Mouse (Mus musculus): ENCODE measurements around the gene Cacna1a.
A peak's percentile ranks its signal among the peaks of the same experiment; 100 is the strongest.

- TF ChIP-seq CTCF (IDR thresholded peaks at IDR 0.05; ENCODE audit: borderline replicate concordance, control insufficient read depth, extremely low read depth, insufficient read depth, low read length, poor library complexity) (peak; percentile 95), POLR2A (IDR thresholded peaks at IDR 0.05; ENCODE audit: control insufficient read depth, extremely low read depth, insufficient read depth, low read length, poor library complexity) (peak; percentile 91)
Observed at GRCm38 (mm10) chr8:84639162-84640009, 251.1 kb downstream of the Cacna1a start.
